Mouse (Mus musculus): ENCODE data around the gene Cdk1.
"Not testable (repeated sequence)": the region's sequence is repeated elsewhere in the genome, so short reads cannot be mapped to it uniquely, and the experiment has no call there.

Cdk1 gene

GRCm38 (mm10) chr10:69352212-69353085, at the start of gene Cdk1:
Gene Cdk1 (minus strand): TSS chr10:69352938.
- DNase-seq = peak; percentile 99

- peak; percentile 56 for DNase-seq
These were observed 47.2 kb upstream of the Cdk1 start for GRCm38 (mm10) chr10:69399814-69400385.

- peak; percentile 72 for DNase-seq
These were observed 46.2 kb upstream of the Cdk1 start, which contains the start of gene Ank3 for GRCm38 (mm10) chr10:69398763-69399590. Gene Ank3 (plus strand): TSS chr10:69398773.

GRCm38 (mm10) chr10:69398197-69398762, 45.5 kb upstream of the Cdk1 start:
- peak; percentile 48 for DNase-seq

GRCm38 (mm10) chr10:69389511-69389910, 36.8 kb upstream of the Cdk1 start:
- DNase-seq = no peak

GRCm38 (mm10) chr10:69386767-69387166, 34.0 kb upstream of the Cdk1 start:
- no peak for DNase-seq

- DNase-seq = no peak
These were observed 32.4 kb upstream of the Cdk1 start for GRCm38 (mm10) chr10:69385136-69385535.

- DNase-seq = no peak
These were observed 31.9 kb upstream of the Cdk1 start for GRCm38 (mm10) chr10:69384640-69385039.

- no peak for DNase-seq
These were observed 30.4 kb upstream of the Cdk1 start for GRCm38 (mm10) chr10:69383186-69383585.

GRCm38 (mm10) chr10:69375154-69375553, 22.4 kb upstream of the Cdk1 start:
- DNase-seq = no peak

GRCm38 (mm10) chr10:69373796-69374550, 21.2 kb upstream of the Cdk1 start:
- DNase-seq = no peak

GRCm38 (mm10) chr10:69372061-69372460, 19.3 kb upstream of the Cdk1 start:
- no peak for DNase-seq

GRCm38 (mm10) chr10:69371441-69371840, 18.7 kb upstream of the Cdk1 start:
- DNase-seq = peak; percentile 67

GRCm38 (mm10) chr10:69369321-69369720, 16.6 kb upstream of the Cdk1 start:
- DNase-seq = no peak

- peak; percentile 43 for DNase-seq
These were observed 14.2 kb upstream of the Cdk1 start for GRCm38 (mm10) chr10:69366877-69367387.

- no peak for DNase-seq
These were observed 13.5 kb upstream of the Cdk1 start for GRCm38 (mm10) chr10:69366208-69366607.

GRCm38 (mm10) chr10:69359666-69360065, 6.9 kb upstream of the Cdk1 start:
- no peak for DNase-seq

- not testable (repeated sequence) for DNase-seq
These were observed 345 bp upstream of the Cdk1 start for GRCm38 (mm10) chr10:69353086-69353479.

GRCm38 (mm10) chr10:69351842-69352211, 911 bp downstream of the Cdk1 start:
- DNase-seq = peak; percentile 26

- peak; percentile 48 for DNase-seq
These were observed 1.5 kb downstream of the Cdk1 start for GRCm38 (mm10) chr10:69351071-69351841.

GRCm38 (mm10) chr10:69348206-69348605, 4.5 kb downstream of the Cdk1 start:
- DNase-seq = peak; percentile 53
